Mouse (Mus musculus) Patski (cell line): Measurements from ENCODE around the gene Sox13. TPM values are rescaled to one million over a fixed set of nuclear protein-coding genes. Genes with fewer than 3 reads are reported as not detected.
"Not testable (repeated sequence)": the region's sequence is repeated elsewhere in the genome, so short reads cannot be mapped to it uniquely, and the experiment has no call there.

Source experiments
- ATAC-seq: fragments of 100-300 bp; one replicate; pipeline ENCODE4 v1.8.0; 2021
- CTCF ChIA-PET: fragments of 350-600 bp; sonication (Branson Sonifier 250); formaldehyde crosslinking; loops from one replicate; lab custom pipeline; 2022; ENCODE audit warnings: inconsistent platforms; lab: Charles Lee
- POLR2A ChIA-PET: fragments of 350-600 bp; sonication (Branson Sonifier 250); formaldehyde crosslinking; loops from one replicate; lab custom pipeline; 2022; ENCODE audit warnings: antibody characterized with exemption, inconsistent platforms; lab: Charles Lee
- DNase-seq: peaks from one replicate; pipeline ENCODE4 v3.0.0-alpha.2; 2011; ENCODE audit warnings: low read depth, low spot score
- H3K27me3 ChIP-seq: fragments of 371-371 bp; one replicate; pipeline ENCODE4 v1.5.1; 2021
- CTCF ChIP-seq: fragments of 100-300 bp; IDR thresholded peaks from one replicate; pipeline ENCODE4 v1.5.1; 2021
- in situ Hi-C: fragments of 300-500 bp; cut with MboI; formaldehyde crosslinking; loops from 3 replicates; pipeline ENCODE4 v1.11.1; 2018; ENCODE audit warnings: low pct_unique_long_range_greater_than_20kb, mixed read lengths
- polyA plus RNA-seq: library from polyadenylated mRNA; unstranded; gene quantifications from one replicate; pipeline ENCODE4 v1.2.3, GENCODE M21; 2021

Sox13 gene
- polyA plus RNA-seq, 1 experiment from 2014 or later = 11.3 TPM

DNA sequence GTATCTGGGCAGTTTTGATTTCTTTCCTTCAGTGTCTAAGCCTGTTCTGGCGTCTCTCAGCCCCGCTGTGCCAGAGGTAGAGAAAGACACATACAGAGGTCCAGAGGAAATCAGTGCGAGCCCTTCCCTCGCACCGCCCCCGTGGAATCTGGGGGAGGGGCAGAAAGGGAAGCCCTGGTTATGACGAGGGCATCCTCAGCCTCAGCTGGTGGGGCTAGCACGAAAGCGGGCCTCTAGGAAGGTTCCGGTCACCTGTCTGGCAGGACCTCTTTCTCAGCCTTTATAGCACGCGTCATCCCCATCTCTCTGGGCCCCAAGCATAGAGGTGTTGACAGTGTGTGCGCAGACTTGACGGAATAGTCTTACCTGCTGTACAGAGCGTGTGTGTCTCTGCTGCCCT, 68.3 kb downstream of the Sox13 start:
- ChIA-PET CTCF (no interaction called here), POLR2A (no interaction called here)
- TF ChIP-seq CTCF = no peak
- peaks cover 39% of the 10 kb centered on the region for H3K27me3 ChIP-seq
- in situ Hi-C loops = loop anchor here (5.0 to 10.0 kb wide), 2 partner anchors 179 to 311 kb away; partner anchors contain the start of gene Pik3c2b
- no peak for DNase-seq
- ATAC-seq = no peak

DNA sequence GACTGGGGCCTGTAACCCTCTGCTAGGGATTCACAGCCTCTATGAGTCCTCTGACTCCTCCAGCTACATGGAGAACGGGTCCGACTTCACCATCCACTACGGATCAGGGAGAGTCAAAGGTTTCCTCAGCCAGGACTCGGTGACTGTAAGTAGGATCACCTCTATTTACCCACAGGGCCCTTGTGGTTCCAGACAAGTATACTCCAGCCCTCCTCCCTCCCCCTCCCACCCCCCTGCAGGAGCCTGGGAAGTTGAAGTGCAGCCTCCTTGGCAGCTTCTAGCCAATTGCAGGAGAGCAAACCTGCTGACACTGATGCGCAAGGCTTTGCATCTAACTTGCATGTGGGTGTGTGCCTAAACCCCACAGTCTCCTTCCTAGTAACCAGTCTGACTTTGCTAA, 68.7 kb downstream of the Sox13 start:
- CTCF ChIA-PET = interaction anchor here (1.3 kb wide), 1 partner anchor 48 kb away, joined by 3 read pairs; no protein-coding TSS in a partner anchor
- peaks cover 39% of the 10 kb centered on the region for H3K27me3 ChIP-seq
- no peak for DNase-seq
- in situ Hi-C loops = loop anchor here (5.0 to 10.0 kb wide), 2 partner anchors 178 to 311 kb away; partner anchors contain the start of gene Pik3c2b
- no peak for ATAC-seq
- POLR2A ChIA-PET = no interaction called here
- no peak for TF ChIP-seq CTCF

DNA sequence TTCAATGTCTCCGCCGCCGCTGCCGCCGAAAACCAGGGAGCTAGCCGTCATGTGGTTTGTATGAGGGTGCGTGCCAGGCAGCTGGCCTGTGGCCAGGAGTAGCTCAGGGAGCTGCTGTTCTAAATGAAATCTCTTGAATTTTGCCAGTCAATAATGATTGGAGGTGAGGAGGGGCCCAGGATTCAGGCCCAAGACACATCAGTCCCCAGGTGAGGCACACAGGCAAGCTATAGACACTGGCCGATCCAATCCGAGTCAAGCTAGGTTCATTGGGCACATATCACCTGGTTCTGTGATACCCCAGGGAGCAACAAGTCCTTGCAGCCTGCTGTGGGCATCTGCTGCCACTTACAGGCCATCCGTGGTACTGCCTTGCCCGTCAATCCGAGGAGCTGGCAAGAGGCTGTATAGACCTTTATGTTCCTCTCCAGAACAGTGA, 70.8 kb downstream of the Sox13 start:
- H3K27me3 ChIP-seq = peaks cover 30% of the 10 kb centered on the region
- POLR2A ChIA-PET = no interaction called here
- TF ChIP-seq CTCF = no peak
- in situ Hi-C loops = loop anchor here (5.0 to 10.0 kb wide), 2 partner anchors 41 to 309 kb away; partner anchors contain the start of gene Pik3c2b
- DNase-seq (peak; percentile 24), ATAC-seq (peak; percentile 38)
- CTCF ChIA-PET = interaction anchor here (0.7 to 2.3 kb wide), 23 partner anchors 10 to 254 kb away, joined by 3 to 26 read pairs (median 4); partner anchors contain the start of genes Etnk2, Golt1a and Kiss1

DNA sequence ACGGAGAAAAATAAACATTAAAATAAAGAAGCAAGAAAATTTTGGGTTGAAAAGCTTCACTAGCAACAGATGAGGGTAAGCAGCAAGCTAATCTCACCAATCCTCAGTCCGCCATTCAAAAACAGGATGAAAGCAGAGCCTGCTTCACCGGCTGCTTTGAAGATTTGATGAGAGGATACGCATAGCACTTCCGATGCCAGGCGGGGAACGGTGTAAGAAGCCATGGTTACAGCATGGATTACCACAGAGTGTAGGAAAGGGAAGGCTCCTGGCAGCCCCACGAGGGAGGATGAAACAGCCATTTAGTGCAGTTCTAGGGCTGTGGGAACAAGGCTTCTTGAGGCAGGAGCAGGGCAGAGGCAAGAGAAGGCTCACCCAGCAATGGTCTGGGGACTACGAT, 72.4 kb downstream of the Sox13 start:
- peaks cover 29% of the 10 kb centered on the region for H3K27me3 ChIP-seq
- DNase-seq = no peak
- TF ChIP-seq CTCF = no peak
- in situ Hi-C loops = loop anchor here (5.0 to 10.0 kb wide), 2 partner anchors 39 to 307 kb away; partner anchors contain the start of gene Pik3c2b
- CTCF ChIA-PET = no interaction called here
- POLR2A ChIA-PET = no interaction called here
- ATAC-seq = no peak

DNA sequence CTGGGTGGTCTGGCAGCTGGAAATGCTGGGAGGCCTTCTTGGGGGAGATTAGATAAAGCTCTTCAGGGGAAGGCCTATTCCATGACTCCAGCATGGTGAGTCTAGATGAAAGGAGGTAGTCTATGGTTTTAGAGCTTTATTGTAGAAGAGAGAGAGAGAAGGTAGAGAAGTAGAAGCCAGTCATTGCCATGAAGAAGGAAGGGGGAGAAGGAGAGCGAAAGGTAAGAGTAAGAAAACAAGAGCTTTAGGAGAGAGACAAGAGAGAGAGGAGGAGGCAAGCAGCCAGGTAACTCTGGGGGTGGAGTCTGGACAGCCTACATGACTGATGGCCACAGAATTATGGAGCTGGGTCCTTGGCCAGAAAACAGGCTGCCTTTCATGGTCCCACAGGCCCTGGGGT, 74.0 kb downstream of the Sox13 start, which contains the start of gene Ren1:
Gene Ren1, plus strand, starts transcription at position 301 of the 400 bp plus-strand sequence.
- ChIA-PET POLR2A (no interaction called here), CTCF (interaction anchor here (0.8 to 1.7 kb wide), 5 partner anchors 30 to 172 kb away, joined by 3 to 4 read pairs (median 3); no protein-coding TSS in a partner anchor)
- DNase-seq (no peak), ATAC-seq (no peak)
- peaks cover 21% of the 10 kb centered on the region for H3K27me3 ChIP-seq
- no peak for TF ChIP-seq CTCF
- in situ Hi-C loops = loop anchor here (5.0 to 10.0 kb wide), 2 partner anchors 38 to 305 kb away; partner anchors contain the start of gene Pik3c2b

DNA sequence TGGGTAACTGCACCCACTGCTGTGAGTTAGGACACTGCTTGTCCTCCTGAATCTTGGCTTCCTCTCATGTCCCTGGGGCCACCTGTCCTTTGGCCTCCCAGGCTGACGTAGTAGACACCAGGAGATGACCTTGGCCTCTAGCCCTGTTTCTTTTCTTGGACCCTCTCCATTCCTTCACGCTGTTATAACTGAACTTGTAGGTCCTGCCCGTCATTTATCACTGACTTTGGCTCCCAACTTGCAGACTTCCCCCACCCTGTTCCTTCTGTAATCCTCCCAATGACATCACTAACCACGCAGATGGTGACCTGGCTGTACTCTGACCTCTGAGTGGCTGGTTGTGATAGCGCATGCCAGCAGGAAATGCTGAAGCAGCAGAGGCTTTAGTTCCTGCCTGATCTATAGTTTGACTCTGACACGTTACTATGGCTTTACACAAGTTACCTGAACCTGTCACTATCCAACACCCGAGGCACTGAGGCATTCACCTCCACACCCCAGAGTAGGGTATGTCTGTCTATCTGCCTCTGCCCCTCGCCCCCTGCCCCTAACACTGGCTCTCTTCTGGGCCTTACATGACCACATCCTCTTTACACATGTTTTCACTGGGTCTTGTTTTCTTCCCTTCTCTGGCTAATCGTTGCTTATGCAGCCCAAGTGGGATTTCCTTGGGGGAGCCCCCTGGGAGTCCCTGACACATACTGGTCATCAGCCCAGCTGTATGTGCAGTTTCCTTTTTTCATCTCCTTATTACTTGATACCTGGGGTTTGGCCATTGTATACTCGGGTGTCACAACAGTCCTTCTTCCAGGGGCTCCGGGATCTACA, 76.3 kb downstream of the Sox13 start:
- ChIA-PET CTCF (no interaction called here), POLR2A (no interaction called here)
- no peak for TF ChIP-seq CTCF
- in situ Hi-C loops = no loop called here
- peaks cover 18% of the 10 kb centered on the region for H3K27me3 ChIP-seq
- no peak for ATAC-seq
- no peak for DNase-seq

DNA sequence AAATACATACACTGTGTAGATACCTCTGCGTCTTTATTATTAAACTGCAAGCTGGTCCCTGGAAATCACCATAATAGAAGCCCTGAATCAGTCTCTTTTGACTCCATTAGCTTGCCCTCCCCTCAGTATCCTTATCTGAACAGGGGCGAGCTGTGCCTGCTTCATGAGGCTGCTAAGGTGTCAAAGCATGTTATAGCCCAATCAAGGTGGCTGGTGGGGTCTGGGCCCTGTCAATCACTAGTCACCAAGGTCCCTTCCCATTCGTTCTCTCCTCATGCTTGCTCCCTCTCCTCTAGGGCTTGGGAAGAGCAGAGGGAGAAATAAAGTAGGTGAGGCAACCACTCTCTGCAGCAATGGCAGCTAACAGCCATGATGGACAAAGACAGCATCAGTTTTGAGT, 77.0 kb downstream of the Sox13 start:
- no peak for DNase-seq
- ChIA-PET CTCF (no interaction called here), POLR2A (no interaction called here)
- ATAC-seq = no peak
- in situ Hi-C loops = no loop called here
- peaks cover 12% of the 10 kb centered on the region for H3K27me3 ChIP-seq
- TF ChIP-seq CTCF = no peak

DNA sequence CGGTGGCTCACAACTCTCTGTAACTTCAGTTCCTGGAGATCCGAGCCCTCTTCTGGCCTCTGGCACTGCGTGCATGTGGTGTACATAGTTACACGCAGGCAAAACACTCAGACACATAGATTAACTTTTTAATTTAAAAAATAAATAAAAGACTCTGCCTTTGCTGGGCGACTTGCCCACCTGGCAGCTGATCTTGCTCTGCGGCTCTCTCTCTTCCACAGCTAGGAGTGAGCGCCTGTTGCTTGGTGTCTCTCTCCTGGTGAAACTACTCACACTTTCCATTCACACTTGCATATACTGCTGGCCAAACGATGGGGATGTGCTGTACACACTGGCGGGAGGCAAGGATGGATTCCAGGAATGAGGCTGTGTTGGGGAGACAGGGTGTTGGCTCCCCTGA, 77.6 kb downstream of the Sox13 start:
- peaks cover 11% of the 10 kb centered on the region for H3K27me3 ChIP-seq
- ATAC-seq = no peak
- POLR2A ChIA-PET = interaction anchor here (0.6 kb wide), 1 partner anchor 109 kb away, joined by 3 read pairs; no protein-coding TSS in a partner anchor
- CTCF ChIA-PET = no interaction called here
- DNase-seq = no peak
- in situ Hi-C loops = no loop called here
- TF ChIP-seq CTCF = no peak

DNA sequence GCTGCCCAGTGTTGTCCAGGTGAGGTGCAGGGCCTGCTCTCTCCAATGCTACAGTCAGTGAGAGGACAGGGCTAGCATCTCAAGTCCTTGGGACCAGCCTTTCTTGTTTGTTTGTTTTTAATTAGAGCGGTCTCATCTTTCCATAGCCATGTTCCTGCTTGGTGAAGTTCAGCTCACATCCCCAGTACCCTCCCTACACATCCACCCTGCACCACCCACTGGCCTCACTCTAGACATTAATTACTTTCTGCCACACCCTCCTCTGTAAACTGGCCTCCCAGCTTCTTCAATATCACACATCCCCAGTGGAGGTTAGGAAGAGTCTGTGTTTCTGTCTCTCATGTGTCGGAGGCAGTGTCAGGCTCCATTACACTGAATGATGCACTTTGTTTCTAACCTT, 79.8 kb downstream of the Sox13 start:
- in situ Hi-C loops = no loop called here
- no peak for DNase-seq
- ChIA-PET CTCF (no interaction called here), POLR2A (interaction anchor here (0.6 kb wide), 1 partner anchor 285 kb away, joined by 3 read pairs; no protein-coding TSS in a partner anchor)
- TF ChIP-seq CTCF = no peak
- H3K27me3 ChIP-seq = peaks cover 24% of the 10 kb centered on the region
- no peak for ATAC-seq

DNA sequence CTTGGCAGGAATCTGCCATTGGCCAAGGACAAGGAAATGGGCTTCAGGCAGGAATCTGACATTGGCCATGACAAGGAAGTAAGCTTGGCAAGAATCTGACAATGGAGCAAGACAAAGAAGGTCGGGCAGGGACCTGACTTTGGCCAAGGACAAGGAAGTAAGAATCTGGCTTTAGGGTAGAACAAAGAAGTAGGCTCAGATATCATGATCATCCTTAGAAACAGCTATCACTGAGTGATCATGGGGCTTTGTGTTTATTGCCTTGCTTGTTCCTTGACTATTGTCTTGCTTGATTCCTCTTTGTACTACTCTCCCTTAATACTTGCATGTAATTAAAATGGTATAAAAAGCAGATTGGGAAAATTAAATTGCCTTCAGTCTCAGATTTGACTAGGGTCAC, 83.8 kb downstream of the Sox13 start:
- in situ Hi-C loops, POLR2A ChIA-PET, ATAC-seq, CTCF ChIA-PET, DNase-seq: not testable (repeated sequence)
- H3K27me3 ChIP-seq = peaks cover 48% of the 10 kb centered on the region
